Mouse (Mus musculus) left cerebral cortex, postnatal 10 days (tissue): Measurements from ENCODE around the gene Cacna1b. TPM values are rescaled to one million over a fixed set of nuclear protein-coding genes. Genes with fewer than 3 reads are reported as not detected.
A peak's percentile ranks its signal among the peaks of the same experiment; 100 is the strongest.

Source experiments
- DNase-seq, 2 experiments: peaks; one replicate each; pipeline ENCODE4 v3.0.0; 2021 to 2022; ENCODE audit warnings: low spot score in 2 of 2, mixed read lengths in 1 of 2; ENCODE audit errors: extremely low spot score in 1 of 2
- intact Hi-C: fragments of 180-260 bp; cut with DNase I; formaldehyde crosslinking; loops from one replicate; pipeline ENCODE4 v1.15.1; 2025
- total RNA-seq, 2 experiments: library from RNA; stranded (reverse); gene quantifications; 2 replicates each; pipeline ENCODE4 v1.2.3; 2021

Gene Cacna1b
- total RNA-seq, 2 experiments from 2014 or later: 123 to 128 TPM

DNA sequence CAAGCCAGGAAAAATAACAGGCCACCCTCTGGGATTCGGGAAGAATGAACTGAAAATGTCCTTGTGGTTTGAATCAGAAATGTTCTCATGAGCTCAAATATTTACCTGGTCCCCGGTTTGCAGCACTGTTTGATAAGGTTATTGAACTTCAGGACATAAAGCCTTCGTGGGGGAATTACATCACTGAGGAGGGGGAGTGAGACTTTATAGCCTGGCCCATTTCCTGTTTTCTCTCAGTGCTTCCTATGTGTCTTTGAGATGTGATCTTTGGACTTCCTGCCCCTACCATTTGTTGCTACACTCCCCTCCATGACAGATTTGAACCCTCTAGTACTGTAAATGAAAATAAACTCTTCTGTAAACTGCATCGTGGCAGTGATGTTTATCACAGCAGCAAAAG, 29.8 kb downstream of the Cacna1b start:
- intact Hi-C loops: no loop called here
- no peak for DNase-seq

DNA sequence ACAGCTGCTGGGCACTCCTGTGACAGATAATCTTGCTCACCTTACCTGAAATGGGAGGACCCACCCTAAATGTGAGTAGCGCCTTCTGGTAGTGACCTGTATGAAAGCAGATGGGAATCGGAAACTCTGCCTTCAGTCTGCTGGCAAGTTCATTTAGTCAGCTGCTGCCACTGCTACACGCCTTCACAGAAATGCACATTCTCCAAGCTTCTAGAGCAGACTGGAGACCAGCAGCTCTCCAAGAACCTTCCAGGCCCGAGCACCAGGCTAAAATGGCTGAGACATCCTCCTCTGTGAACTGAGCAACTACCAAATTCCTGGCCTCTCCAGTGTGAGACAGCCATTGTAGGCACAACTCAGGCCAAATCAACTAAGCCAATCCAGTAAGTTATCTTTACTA, 37.1 kb downstream of the Cacna1b start:
- DNase-seq: no peak
- intact Hi-C loops: no loop called here

DNA sequence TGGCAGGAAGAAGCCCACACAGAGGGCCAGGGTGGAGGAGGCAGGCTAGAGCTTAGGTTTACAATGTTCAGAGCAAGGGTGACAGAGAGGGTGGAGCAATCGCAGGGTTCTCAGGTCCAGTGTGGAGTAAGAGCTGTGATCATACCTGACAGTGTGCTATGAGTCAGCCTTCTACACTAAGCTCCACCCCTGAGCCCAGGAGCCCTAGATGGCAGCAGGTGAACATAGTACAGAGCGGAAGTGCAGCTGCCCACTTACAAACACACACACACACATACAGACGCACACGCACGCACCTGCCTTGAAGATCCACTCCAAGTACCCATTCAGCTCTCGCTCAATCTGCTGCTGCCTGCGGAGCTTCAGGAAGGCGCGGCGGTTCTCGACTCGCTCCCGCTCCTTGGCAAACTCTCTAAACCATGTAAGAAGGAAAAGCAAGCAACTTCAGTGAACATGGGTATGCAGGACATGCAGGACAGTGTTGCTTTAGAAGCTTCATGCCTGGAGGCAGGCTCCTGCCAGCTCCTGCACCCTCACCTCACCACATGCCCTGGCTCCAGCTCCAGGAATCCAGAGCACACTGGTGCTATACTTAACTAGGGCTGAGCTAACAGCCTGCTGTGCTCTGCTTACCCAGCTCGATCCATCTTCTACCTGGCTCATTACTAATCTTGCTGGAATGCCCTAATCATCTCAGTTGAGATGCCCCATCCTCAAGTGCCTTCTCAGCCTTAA, 43.1 kb downstream of the Cacna1b start:
- intact Hi-C loops: no loop called here
- no peak for DNase-seq

DNA sequence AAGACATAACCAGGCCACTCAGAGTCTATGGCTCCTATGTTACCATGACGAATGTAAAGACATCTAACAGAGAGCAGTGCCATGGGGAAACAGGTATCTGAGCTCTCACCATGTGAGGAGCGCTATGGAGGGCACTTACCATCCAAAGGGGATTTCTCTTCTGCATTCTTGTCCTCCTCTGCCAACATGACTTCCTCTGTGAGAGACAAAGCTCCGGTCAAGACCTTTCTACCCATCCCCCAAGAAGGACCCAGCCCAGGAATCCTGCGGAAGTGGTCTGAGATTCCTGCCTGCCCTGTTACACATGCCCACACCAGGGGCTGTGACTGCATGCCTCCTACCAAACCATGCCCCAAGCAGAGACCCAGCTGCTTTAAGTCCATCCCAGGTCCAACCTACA, 44.0 kb downstream of the Cacna1b start:
- intact Hi-C loops: no loop called here
- DNase-seq: no peak

DNA sequence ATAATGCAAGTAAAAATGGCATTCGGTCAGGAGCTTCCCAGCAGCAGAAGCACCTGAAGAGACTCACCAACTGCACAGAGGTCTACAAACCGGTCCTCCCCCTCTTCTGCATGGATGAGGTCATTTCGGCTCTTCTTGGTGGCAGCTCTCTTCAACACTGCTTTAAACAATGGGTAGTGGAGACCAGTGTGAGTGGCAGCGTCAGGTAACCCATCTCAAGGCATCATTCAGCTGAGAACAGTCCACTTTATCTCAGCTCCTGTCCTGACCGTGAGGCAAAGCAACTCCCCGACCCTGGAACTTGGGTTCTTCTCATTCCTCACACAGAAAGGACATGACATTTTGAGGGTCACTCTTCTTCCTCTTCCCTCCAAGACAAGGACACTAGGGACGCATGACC, 45.0 kb downstream of the Cacna1b start:
- DNase-seq: no peak
- intact Hi-C loops: no loop called here

DNA sequence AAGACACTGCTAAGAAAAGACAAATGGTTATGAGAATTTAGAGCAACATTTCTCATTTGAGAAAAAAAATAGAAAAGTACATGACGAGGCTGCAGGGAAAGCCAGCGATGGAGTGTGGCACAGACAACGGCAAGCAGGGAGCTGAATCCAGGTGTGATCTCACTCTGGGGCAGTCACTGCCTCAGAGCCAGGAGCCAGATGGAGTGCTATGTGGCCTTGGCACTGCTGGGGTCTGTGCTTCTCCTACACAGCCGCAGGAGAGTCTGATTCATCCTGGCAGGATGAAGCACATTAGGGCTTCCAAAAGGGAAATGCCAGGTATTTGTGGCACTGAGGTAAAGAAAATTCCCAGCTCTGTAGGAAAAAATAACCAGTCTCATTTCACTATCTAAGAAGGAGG, 45.5 kb downstream of the Cacna1b start:
- intact Hi-C loops: no loop called here
- DNase-seq: no peak

DNA sequence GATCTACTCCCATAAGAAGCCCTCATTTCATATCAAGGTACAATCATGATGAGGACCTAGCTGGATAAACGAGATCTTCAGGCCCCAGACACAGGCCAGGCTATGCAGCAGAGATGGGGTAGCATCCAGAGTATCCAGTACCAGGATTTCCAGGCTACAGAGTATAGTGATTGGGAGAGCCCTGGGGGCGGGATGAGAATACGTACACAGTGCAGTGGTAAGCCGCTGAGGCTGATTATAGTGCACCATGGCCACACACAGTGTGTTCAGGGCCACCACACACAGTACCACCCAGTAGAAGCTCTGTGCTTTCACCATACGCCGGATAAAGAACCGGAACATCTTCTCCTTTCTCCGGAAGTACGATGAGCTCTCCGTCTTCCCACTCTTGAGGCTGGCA, 57.0 kb downstream of the Cacna1b start:
- DNase-seq: no peak
- intact Hi-C loops: no loop called here

DNA sequence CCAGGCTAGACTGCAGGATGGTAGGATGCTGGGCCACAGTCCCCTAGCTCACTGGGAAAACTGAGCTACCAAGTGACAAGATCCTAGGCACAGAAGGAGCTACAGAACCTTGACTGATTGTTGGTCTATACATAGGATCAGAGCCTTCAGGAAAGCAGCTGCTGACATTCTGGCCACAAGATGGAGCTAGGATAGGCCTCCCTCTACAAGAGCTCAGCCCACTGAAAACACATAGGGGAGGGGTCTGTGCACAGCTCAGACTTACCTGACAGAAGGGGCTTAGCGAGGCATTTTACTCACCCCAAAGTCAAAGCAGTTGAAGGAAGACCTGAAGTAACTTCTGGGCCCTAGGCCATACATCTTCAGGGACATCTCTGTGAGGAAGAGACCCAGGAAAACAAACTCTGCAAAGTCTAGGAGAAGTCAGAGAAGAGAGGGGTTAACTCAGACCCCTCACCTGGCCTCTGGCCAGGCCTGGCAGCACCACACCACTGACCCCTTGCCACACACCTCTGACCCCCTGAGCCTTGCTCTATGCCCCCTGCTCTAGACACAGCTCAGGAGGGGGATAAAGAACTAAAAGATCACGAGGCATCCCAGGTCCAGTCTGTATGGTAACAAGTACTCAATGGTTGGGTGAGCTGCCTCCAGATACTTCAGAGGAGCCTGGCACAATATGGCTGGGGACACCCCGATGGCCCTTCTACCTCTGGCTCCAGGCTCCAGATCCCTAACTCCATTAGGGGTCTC, 60.6 kb downstream of the Cacna1b start:
- DNase-seq: no peak
- intact Hi-C loops: no loop called here

DNA sequence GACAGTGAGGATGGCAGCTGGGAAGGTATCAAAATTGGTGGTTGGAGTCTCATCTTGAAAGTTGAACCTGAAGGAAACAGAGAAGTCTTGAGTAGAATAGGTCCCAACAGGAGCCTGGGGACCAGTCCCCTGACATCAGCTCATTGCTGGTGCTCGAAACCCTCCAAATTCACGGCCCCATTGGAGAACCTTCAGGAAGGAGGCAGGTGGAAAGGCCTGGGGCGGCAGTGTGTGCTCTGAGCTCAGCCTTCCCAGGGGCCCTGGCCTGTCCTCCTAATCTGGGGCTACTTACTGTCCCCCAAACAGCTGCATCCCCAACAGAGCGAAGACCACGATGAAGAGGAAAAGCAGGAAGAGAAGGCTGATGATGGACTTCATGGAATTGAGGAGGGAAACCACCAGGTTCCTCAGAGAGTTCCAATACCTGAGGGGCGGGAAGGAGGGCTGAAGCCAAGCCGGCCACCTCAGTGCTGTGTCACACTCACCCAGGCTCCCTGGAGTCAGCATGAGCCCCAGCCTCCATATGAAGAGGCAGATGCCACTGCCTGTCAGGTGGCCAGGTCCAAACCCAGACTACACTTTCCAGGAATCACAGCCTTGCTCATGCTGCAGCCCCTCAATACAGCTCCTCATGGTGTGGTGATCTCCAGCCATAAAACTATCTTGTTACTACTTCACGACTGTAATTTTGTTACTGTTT, 65.5 kb downstream of the Cacna1b start:
- intact Hi-C loops: no loop called here
- no peak for DNase-seq

DNA sequence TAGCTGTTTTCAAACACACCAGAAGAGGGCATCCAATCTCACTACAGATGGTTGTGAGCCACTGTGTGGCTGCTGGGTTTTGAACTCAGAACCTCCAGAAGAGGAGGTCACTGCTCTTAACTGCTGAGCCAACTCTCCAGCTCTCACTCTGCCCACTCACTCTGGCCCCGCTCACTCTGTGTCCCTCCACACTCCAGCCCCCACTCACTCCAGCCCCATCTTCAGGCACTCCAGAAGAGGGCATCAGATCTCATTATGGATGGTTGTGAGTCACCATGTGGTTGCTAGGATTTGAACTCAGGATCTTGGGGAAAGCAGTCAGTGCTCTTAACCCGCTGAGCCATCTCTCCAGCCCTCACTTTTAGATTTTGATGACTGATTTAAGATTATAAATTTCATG, 70.6 kb downstream of the Cacna1b start:
- intact Hi-C loops: no loop called here
- DNase-seq: no peak

DNA sequence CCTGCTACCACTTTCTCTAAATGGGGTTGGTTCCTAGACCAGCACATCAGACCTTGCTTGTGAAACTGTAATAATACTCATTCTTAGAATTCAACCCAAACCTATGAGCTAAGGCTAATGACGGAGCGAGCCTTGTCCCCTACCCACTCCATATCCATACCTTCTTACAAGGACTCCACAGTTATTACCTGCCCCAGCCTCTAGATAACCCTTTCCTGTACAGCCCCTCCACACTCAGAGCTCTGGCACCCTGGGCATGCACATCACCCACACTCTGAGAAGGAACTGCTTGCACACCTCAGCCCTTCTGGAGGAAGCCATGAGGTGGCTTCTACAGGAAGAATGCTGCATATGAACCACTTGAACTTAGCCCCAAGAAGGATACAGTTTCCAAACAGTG, 72.6 kb downstream of the Cacna1b start:
- intact Hi-C loops: no loop called here
- no peak for DNase-seq

DNA sequence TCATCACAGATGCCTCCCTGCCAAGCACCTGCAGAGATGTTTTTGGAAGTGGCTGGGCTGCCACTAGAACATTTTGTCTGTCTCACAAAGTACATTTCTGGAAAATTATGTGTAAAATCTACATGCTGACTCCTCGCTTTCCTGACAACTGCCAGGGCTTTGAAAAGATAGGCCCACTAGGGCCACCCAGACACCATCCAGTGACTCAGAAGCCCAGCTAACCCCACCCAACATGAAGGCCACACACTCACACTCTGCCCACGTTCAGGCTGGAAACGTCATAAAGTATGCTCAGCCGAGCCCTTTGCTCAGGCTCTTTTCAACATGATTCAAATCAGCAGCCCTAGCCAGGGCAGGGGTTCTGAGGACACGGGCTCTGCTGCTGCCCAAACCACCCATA, 77.6 kb downstream of the Cacna1b start:
- no peak for DNase-seq
- intact Hi-C loops: no loop called here

DNA sequence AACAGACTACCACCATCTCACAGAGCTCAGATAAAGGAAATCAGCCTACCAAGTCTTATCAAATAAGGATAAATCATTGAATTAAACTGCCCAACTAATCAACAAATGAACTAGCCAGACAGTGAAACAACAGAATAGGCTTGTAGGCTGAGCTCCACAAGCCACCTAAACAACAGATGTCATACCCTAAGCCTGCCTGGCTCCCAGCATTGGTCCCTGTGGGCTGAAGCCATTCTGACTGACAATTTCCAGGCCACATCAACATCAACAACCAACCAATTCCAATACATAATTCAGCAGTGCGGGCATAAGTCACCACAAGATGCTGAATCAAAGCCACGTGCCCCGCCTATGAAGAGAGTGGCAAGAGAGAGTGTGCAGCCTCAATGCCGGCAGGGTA, 78.2 kb downstream of the Cacna1b start:
- intact Hi-C loops: no loop called here
- no peak for DNase-seq

DNA sequence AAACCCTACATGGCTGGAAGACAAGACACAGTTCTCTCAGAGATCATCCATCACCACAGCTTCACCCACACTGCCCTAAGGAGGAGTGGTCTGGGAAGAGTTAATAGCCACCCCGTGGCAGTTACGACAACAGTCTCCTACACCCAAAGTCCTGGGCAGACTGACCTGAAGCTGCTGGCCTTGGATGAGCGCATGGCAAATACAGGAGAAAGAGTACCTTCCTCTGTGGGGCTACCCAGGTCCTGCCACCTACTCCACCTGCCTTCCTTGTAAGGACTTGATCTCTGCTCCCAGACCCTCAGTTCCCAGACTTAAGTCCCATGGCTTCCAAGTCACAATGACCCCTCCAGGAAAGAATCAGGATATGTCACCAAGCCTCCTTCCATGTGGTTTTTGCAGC, 79.7 kb downstream of the Cacna1b start:
- no peak for DNase-seq
- intact Hi-C loops: no loop called here

DNA sequence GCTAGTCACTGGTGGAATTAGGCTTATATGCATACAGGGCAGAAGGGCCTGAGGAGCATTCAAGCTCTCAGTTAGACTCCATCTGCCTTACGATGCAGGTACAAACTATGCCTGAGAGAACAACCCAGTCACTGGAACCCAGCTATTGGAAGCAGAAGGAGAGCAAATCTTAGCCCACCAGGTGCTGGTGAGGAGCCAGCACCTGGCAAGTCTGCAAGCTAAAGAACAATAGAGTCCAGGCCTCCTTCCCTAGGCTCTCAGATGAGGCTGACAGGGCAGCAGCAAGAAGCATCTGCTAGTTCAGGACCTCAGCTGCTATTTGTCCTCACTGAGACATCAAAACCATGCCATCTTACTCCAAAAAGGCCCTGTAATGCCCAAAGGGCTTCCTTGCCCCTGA, 82.2 kb downstream of the Cacna1b start:
- no peak for DNase-seq
- intact Hi-C loops: no loop called here

DNA sequence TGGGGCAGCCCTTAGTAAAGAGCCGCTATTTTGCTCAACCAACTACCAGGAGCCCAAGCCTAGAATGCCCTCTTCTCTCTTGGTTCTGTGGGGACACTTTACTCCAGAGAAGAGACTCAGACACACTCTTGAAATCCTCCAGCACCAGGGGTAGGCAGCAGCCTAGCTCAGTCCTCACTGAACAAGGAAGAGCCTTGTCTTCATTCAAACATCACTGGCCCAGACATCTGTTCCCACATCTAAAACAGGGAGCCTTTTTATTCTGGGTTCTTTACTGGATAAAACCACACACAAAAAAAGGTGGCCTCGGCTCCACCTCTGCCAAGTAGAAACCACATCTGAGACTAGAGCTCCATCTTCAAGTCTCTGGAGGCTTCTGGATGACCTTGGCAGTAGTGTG, 82.8 kb downstream of the Cacna1b start:
- intact Hi-C loops: no loop called here
- DNase-seq: no peak

DNA sequence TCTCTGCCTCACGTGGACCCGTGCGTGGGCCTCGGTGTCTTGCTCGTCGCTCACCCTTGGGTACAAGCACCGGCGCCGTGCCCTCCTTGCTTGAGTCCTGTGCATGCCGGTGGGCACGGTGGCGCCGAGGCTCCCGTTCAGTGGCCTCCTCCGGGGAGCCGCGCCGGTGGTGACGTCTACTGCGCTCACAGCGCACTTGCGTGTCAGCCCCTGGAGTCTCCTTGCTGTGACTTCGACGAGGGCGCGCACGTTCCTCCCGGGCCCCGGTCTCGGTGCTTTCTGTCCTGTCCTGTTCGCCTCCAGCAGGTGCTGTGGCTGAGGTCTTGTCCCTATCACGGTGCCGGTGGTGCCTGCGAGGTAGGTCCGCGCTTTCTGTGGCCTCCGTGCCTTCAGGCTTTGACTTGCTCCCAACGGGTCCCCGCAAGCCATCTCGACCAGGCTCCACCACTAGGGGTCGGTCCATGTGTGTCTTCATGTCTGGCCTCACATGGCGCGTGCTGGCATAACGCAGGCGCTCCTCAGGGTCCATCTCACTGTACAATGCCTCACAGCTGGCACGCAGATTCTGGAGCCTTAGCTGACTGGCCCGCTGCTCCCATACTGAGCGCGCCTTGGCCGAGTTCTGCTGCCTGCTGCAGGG, 83.8 kb downstream of the Cacna1b start:
- intact Hi-C loops: no loop called here

DNA sequence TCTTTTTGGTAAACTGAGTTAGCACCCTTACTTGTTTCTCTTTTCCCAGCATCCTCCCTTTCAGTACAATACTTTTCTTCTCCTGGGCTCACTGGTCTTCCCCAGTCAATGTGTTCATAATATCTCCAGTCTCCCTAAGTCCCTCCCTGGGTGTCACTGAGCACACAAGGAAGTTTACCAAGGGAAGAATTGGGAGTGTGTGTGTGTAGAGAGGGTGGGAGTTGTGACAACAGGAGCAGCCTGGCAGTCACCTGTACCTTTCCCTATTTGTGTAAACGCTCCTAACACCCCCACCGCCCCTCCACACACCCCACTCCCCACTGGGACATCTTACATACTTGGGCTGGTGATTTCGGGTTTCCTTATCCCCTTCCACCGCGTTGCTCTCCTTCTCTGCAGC, 84.4 kb downstream of the Cacna1b start:
- DNase-seq: no peak
- intact Hi-C loops: no loop called here

More for the DNA sequence above, 83.8 kb downstream of the Cacna1b start:
- peak in 1 of 2 experiments; percentile 72 for DNase-seq

DNA sequence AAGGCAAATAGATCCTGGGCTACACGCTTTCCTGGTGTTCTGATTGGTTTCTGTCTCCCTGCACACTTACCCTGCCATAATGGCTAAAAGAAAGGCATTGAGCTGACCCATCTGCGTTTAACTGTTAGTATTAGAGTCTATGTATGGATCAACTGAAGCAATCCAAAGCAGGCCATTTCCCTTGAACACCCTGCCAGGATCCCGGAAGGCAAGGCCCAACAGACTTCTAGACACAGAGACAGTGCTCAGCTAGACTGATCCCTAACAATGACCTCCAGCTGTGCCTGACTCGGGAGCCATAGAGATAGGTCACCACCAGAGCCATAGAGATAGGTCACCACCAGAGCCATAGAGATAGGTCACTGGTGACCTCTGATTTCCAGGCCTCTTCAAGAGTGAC, 84.8 kb downstream of the Cacna1b start:
- no peak for DNase-seq
- intact Hi-C loops: no loop called here

DNA sequence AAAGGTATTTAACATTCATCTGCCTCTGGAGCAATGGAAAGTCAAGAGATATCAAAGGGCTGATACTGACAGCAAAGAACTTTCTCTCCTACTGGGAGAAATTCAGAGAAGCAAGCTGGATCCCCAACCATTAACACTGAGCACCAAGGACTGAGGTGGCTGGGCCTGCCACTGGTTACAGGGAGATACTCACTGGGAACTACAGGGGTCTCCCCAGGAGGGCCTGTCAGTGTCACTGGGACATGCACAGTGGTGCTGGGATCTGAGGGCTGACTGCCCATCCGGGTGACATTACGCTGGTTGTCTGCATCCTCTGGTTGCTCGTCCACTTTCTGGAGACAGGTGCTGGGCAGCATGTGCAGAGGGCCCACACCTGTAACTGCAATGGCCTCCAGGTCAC, 85.3 kb downstream of the Cacna1b start:
- intact Hi-C loops: no loop called here
- DNase-seq: no peak
